Mouse (Mus musculus) limb, embryonic 12.5 days (tissue): ENCODE measurements around the gene Abraxas1. TPM values are rescaled to one million over a fixed set of nuclear protein-coding genes. Genes with fewer than 3 reads are reported as not detected.
A peak's percentile ranks its signal among the peaks of the same experiment; 100 is the strongest.

Source experiments
- ATAC-seq: fragments of 200-750 bp; cut with Nextera tagmentation; 2 replicates; pipeline ENCODE4 v1.8.0; 2017; ENCODE audit warnings: low read depth, moderate TSS enrichment; ENCODE audit not compliant: insufficient number of reproducible peaks, insufficient read depth, low FRiP score, low TSS enrichment
- H3K27ac ChIP-seq: fragments of 300-500 bp; sonication (generic); 2 replicates; pipeline ENCODE4 v1.5.1; 2016; ENCODE audit warnings: mild to moderate bottlenecking, moderate library complexity
- H3K27me3 ChIP-seq: fragments of 300-500 bp; sonication (generic); 2 replicates; pipeline ENCODE4 v1.6.1; 2016; ENCODE audit warnings: mild to moderate bottlenecking, moderate library complexity
- H3K36me3 ChIP-seq: fragments of 300-500 bp; sonication (generic); 2 replicates; pipeline ENCODE4 v1.6.1; 2016; ENCODE audit warnings: mild to moderate bottlenecking, moderate library complexity
- H3K4me1 ChIP-seq: fragments of 300-500 bp; sonication (generic); replicated peaks from 2 replicates; pipeline ENCODE4 v1.6.1; 2016
- H3K4me2 ChIP-seq: fragments of 300-500 bp; sonication (generic); 2 replicates; pipeline ENCODE4 v1.6.1; 2016; ENCODE audit warnings: mild to moderate bottlenecking, moderate library complexity
- H3K4me3 ChIP-seq: fragments of 300-500 bp; sonication (generic); replicated peaks from 2 replicates; pipeline ENCODE4 v1.5.1; 2016; ENCODE audit warnings: mild to moderate bottlenecking
- H3K9ac ChIP-seq: fragments of 300-500 bp; sonication (generic); replicated peaks from 2 replicates; pipeline ENCODE4 v1.6.1; 2016; ENCODE audit warnings: mild to moderate bottlenecking, moderate library complexity
- H3K9me3 ChIP-seq: fragments of 300-500 bp; sonication (generic); 2 replicates; pipeline ENCODE4 v1.6.1; 2016; ENCODE audit warnings: mild to moderate bottlenecking, moderate library complexity
- WGBS: fragments of 180-500 bp; shearing (Covaris S2); methylation state at CpG from one replicate; pipeline ENCODE4 v1.1.7; 2016; 5-methylcytosine and 5-hydroxymethylcytosine counted together
- polyA plus RNA-seq: library from polyadenylated mRNA; unstranded; fragments of >200 nt; fragmentation: Nextera tagmentation; extraction: Ambion mirVana; gene quantifications from 2 replicates; pipeline ENCODE4 v1.2.1, GENCODE M21; 2016

Gene Abraxas1
- 36.4 and 39.2 TPM in 2 replicates for polyA plus RNA-seq

GRCm38 (mm10) chr5:100820483-100821184 is at the start of gene Abraxas1:
Abraxas1 (minus strand) TSS chr5:100820965.
- peak within 1 kb of the TSS; percentile 67 for H3K4me2 ChIP-seq
- H3K27me3 ChIP-seq, result no peaks in the 10 kb centered on the region
- H3K27ac ChIP-seq, result peak within 1 kb of the TSS; percentile 93
- peaks cover 5% of the 10 kb centered on the region for H3K4me1 ChIP-seq
- peaks cover 8% of the 10 kb centered on the region; the same call in 1 of the 2 replicates for H3K36me3 ChIP-seq
- ATAC-seq, result peak; percentile 86
- H3K9ac ChIP-seq, result peak within 1 kb of the TSS; percentile 98
- peak within 1 kb of the TSS; percentile 71 for H3K4me3 ChIP-seq
- whole genome bisulfite sequencing, result under 1% methylated on average over 63 of the region's 63 CpGs
- no peaks in the 10 kb centered on the region for H3K9me3 ChIP-seq

DNA sequence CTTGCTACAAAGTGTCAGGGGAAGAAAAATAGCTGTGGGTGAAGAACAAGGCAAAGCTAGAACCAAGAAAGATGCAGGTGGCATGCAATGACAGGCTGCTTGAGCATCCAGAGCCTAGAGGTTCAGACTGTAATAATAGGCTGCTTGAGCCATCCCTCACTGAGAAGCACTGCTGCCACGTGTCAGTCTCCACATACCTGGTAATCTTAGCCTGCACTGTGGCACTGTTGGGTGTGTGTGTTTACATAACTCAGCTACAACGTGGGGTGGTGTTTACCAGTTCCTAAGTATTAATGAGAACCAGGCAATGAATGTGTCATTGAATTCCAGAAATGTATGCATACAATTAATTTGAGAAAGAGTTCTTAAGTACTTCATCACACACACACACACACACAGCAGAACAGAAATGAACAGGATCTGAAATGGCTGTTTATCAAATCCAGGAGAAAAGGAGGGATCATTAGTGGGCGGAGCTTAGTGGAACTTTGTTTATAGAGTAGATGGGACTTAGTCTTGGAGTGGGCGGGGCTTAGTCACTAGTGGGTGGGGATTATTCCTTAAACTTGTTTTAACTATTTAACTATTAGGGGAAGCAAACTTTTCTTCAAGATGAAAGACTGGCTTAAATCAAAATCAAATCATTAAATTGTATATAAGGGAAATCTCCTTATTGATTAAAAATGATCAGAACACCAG is 48.6 kb upstream of the Abraxas1 start:
- Histone ChIP-seq H3K4me1 (no peaks in the 10 kb centered on the region), H3K4me2 (no peak overlapping the region), H3K27me3 (peaks cover under 1% of the 10 kb centered on the region; the same call in 1 of the 2 replicates), H3K4me3 (no peak overlapping the region), H3K27ac (no peak overlapping the region), H3K9ac (no peak overlapping the region), H3K9me3 (0 out of 2 replicates have a peak, but pooled peaks cover 5% of the 10 kb centered on the region), H3K36me3 (no peaks in the 10 kb centered on the region)
- no peak for ATAC-seq
- 56% methylated on average over 4 of the region's 4 CpGs for WGBS

GRCm38 (mm10) chr5:100866183-100866582 is 45.4 kb upstream of the Abraxas1 start:
- WGBS, result 58% methylated on average over 2 of the region's 2 CpGs
- H3K9ac ChIP-seq, result no peak overlapping the region

GRCm38 (mm10) chr5:100864438-100864837 is 43.7 kb upstream of the Abraxas1 start:
- Histone ChIP-seq H3K9me3 (no peaks in the 10 kb centered on the region), H3K4me1 (no peaks in the 10 kb centered on the region), H3K9ac (no peak overlapping the region), H3K27ac (no peak overlapping the region), H3K36me3 (no peaks in the 10 kb centered on the region), H3K4me3 (no peak overlapping the region), H3K4me2 (no peak overlapping the region), H3K27me3 (no peaks in the 10 kb centered on the region)
- WGBS, result 86% methylated on average over 6 of the region's 6 CpGs
- ATAC-seq, result no peak

More at GRCm38 (mm10) chr5:100866183-100866582, 45.4 kb upstream of the Abraxas1 start:
- no peak overlapping the region for H3K4me3 ChIP-seq
- no peaks in the 10 kb centered on the region for H3K36me3 ChIP-seq
- no peaks in the 10 kb centered on the region for H3K4me1 ChIP-seq
- no peak overlapping the region for H3K27ac ChIP-seq
- H3K4me2 ChIP-seq, result no peak overlapping the region
- 0 out of 2 replicates have a peak, but pooled peaks cover 5% of the 10 kb centered on the region for H3K9me3 ChIP-seq
- ATAC-seq, result no peak
- H3K27me3 ChIP-seq, result no peaks in the 10 kb centered on the region

DNA sequence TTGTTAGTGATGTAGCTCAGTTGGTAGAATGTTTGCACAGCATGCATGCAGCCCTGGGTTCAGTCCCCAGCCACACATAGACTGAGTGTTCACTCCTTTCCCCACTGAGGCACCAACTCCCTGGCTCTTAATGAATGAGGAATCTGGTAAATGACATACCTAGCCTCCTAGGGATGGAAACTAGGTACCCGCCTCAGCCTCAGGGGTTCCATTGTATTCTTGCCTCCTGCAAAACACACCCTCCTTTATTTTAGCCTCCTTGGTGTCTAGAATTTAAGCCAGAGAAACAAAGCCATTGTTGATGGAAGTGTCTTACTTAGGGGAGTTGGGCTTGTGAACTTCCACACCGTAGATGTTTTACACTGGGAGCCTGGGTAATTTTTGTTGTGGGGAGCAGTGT is 42.3 kb upstream of the Abraxas1 start:
- H3K9me3 ChIP-seq, result no peaks in the 10 kb centered on the region
- no peaks in the 10 kb centered on the region for H3K36me3 ChIP-seq
- H3K4me3 ChIP-seq, result no peak overlapping the region
- no peak for ATAC-seq
- no peaks in the 10 kb centered on the region for H3K27me3 ChIP-seq
- 85% methylated on average over 2 of the region's 2 CpGs for WGBS
- H3K4me1 ChIP-seq, result no peaks in the 10 kb centered on the region
- no peak overlapping the region for H3K27ac ChIP-seq
- H3K9ac ChIP-seq, result no peak overlapping the region
- H3K4me2 ChIP-seq, result no peak overlapping the region

GRCm38 (mm10) chr5:100861811-100862210 is 41.0 kb upstream of the Abraxas1 start:
- Histone ChIP-seq H3K27me3 (no peaks in the 10 kb centered on the region), H3K4me3 (no peak overlapping the region), H3K4me1 (no peaks in the 10 kb centered on the region), H3K4me2 (no peak overlapping the region), H3K9me3 (no peaks in the 10 kb centered on the region), H3K27ac (no peak overlapping the region), H3K36me3 (no peaks in the 10 kb centered on the region), H3K9ac (no peak overlapping the region)
- no peak for ATAC-seq
- 77% methylated on average over 7 of the region's 7 CpGs for WGBS

DNA sequence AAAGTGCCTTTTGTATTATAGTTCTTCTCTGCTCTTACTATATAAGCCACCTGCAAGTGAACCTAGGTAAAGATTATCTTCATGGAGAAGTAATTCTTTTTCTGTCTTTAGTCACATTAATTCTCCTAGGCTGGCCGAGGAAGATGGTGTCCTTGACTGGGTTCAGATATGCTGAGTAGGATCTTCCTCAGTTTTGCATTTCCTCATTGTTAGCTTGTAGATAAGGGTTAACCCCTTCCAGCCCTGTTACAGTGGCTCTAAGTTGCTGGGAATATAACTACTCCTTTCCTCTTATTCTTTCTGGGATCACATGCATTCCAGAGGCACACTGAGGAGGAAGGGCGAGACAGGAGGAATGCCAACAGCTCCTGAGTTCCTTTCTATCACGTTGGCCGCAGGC is 40.4 kb upstream of the Abraxas1 start:
- H3K4me2 ChIP-seq, result no peak overlapping the region
- H3K27ac ChIP-seq, result no peak overlapping the region
- no peaks in the 10 kb centered on the region for H3K36me3 ChIP-seq
- 73% methylated on average over 4 of the region's 4 CpGs for WGBS
- no peaks in the 10 kb centered on the region for H3K4me1 ChIP-seq
- no peaks in the 10 kb centered on the region for H3K9me3 ChIP-seq
- no peaks in the 10 kb centered on the region for H3K27me3 ChIP-seq
- no peak overlapping the region for H3K9ac ChIP-seq
- no peak overlapping the region for H3K4me3 ChIP-seq
- no peak for ATAC-seq

DNA sequence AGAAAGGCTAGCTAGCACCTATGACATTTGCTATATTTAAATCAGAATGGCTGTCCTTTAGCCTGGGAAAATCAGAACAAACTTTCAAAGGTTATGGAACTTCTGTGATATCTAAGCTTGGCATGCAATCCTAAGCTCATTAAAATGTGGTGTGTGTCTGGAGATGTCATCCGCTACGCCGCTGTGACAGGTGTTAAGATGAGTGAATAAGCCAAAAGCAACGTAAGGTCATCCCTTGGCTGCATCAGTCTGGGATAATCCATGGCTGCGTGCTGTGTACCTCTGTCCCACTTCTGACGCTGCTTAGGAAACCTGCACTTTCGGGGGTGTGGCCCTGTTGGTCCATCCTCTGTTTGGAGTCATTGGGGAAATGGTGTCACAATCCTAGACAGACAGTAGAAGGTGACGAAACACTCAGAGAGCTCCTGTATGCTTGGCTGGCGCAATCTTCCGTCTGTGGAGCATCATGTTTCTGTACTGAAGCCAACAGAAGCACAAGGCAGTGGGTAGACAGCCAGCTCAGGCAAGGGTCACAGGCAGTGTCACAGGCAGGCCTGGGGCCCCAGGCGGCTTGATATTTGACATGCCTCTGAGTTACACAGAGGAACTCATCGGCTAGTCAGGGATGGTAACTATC is 39.8 kb upstream of the Abraxas1 start:
- Histone ChIP-seq H3K27me3 (no peaks in the 10 kb centered on the region), H3K36me3 (no peaks in the 10 kb centered on the region), H3K9me3 (no peaks in the 10 kb centered on the region), H3K27ac (no peak overlapping the region), H3K9ac (no peak overlapping the region), H3K4me3 (no peak overlapping the region), H3K4me1 (no peaks in the 10 kb centered on the region), H3K4me2 (no peak overlapping the region)
- no peak for ATAC-seq
- 78% methylated on average over 12 of the region's 12 CpGs for WGBS

DNA sequence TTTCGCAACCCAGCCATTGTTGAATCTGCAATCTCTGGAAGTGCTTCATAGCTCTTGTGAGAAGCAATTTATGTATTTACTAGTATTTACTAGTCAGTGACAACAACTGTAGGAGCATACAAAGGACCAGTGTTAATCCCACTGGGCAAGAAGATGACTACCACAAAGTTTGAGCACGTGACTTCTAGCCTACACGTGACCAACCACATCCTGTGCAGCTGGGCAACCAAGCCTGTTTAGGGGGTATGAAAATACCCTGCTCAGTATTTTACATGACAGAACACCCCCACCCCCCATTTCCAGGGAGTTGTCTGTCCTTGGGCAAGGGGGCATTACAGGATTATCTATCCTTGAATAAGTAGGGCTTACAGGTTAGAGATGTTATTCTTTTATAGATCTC is 35.8 kb upstream of the Abraxas1 start:
- no peak overlapping the region for H3K4me3 ChIP-seq
- H3K9ac ChIP-seq, result no peak overlapping the region
- H3K4me2 ChIP-seq, result no peak overlapping the region
- H3K27ac ChIP-seq, result no peak overlapping the region
- WGBS, result 80% methylated on average over 3 of the region's 3 CpGs
- no peaks in the 10 kb centered on the region for H3K36me3 ChIP-seq
- H3K4me1 ChIP-seq, result no peaks in the 10 kb centered on the region
- ATAC-seq, result no peak
- H3K27me3 ChIP-seq, result no peaks in the 10 kb centered on the region
- H3K9me3 ChIP-seq, result no peaks in the 10 kb centered on the region

DNA sequence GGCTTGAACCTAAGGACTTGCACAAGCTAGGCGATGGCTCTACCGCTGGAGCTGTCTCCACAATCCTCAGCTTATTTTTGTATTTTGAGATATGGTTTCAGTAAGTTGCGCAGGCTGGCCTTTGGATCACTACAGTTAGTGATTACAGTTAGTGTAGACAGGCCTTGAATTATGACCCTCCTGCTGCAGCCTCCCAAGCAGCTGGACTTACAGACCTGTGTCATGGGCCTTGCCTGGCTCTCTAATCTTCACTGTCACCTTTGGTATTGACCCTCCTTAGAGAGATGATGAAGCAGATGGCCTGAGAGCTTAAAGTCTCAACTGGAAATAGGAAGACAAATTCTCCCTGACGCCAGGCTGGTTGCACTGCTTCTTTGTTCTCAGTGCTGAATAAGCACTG is 33.2 kb upstream of the Abraxas1 start:
- 80% methylated on average over 4 of the region's 4 CpGs for WGBS
- no peak overlapping the region for H3K27ac ChIP-seq

DNA sequence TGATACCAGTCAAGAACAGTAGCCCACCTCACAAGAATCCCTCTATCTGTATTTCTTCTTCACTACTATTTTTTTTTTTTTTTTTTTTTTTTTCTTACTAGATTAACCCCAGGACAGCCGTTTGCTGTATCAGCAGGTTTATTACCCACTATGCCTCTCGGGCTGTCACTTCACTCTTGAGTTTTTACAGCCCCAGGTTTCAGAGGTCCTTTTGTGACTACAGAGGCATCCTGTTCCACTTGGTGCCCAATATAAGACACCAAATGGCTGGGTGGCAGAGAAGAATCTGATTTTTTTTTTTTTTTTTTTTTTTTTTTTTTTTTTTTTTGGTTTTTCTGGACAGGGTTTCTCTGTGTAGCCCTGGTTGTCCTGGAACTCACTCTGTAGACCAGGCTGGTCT is 26.4 kb upstream of the Abraxas1 start:
- H3K9ac ChIP-seq, result no peak overlapping the region; the same call in 1 of the 2 replicates
- peak overlapping the region; percentile 62 for H3K4me3 ChIP-seq
- peak overlapping the region; percentile 98 for H3K4me2 ChIP-seq
- WGBS, result 3% methylated on average over 2 of the region's 2 CpGs
- H3K4me1 ChIP-seq, result peaks cover 15% of the 10 kb centered on the region
- peaks cover 56% of the 10 kb centered on the region for H3K27me3 ChIP-seq
- no peak for ATAC-seq
- no peak overlapping the region for H3K27ac ChIP-seq
- no peaks in the 10 kb centered on the region for H3K36me3 ChIP-seq
- peaks cover 5% of the 10 kb centered on the region; the same call in 1 of the 2 replicates for H3K9me3 ChIP-seq

More for the DNA sequence above, 33.2 kb upstream of the Abraxas1 start:
- Histone ChIP-seq H3K4me3 (no peak overlapping the region), H3K9me3 (no peaks in the 10 kb centered on the region), H3K36me3 (no peaks in the 10 kb centered on the region), H3K4me2 (no peak overlapping the region), H3K27me3 (peaks cover 6% of the 10 kb centered on the region), H3K9ac (no peak overlapping the region), H3K4me1 (no peaks in the 10 kb centered on the region)
- no peak for ATAC-seq
